Mouse (Mus musculus) embryo, embryonic 10 days (tissue): ENCODE data around the gene Tmod2.

Experiments used
- DNase-seq: peaks from one replicate; pipeline ENCODE4 v3.0.0-alpha.2; 2015; ENCODE audit warnings: low spot score

Gene Tmod2

GRCm38 (mm10) chr9:75600166-75600934, 10.8 kb downstream of the Tmod2 start:
- no peak for DNase-seq

- DNase-seq, result no peak
These were observed 11.8 kb downstream of the Tmod2 start for GRCm38 (mm10) chr9:75599191-75599841.

- no peak for DNase-seq
These were observed 13.5 kb downstream of the Tmod2 start for GRCm38 (mm10) chr9:75597596-75597995.

- DNase-seq, result no peak
These were observed 14.1 kb downstream of the Tmod2 start for GRCm38 (mm10) chr9:75597036-75597435.

- DNase-seq, result peak; percentile 18
These were observed 17.6 kb downstream of the Tmod2 start for GRCm38 (mm10) chr9:75593481-75593880.

- DNase-seq, result no peak
These were observed 21.0 kb downstream of the Tmod2 start for GRCm38 (mm10) chr9:75589850-75590790.

- DNase-seq, result peak; percentile 64
These were observed 29.3 kb downstream of the Tmod2 start for GRCm38 (mm10) chr9:75581694-75582350.

- no peak for DNase-seq
These were observed 31.8 kb downstream of the Tmod2 start for GRCm38 (mm10) chr9:75579321-75579720.

- DNase-seq, result no peak
These were observed 39.8 kb downstream of the Tmod2 start for GRCm38 (mm10) chr9:75571036-75571942.

- DNase-seq, result no peak
These were observed 42.7 kb downstream of the Tmod2 start for GRCm38 (mm10) chr9:75568399-75568798.

- DNase-seq, result no peak
These were observed 46.2 kb downstream of the Tmod2 start for GRCm38 (mm10) chr9:75564892-75565291.

GRCm38 (mm10) chr9:75563622-75564021, 47.5 kb downstream of the Tmod2 start:
- no peak for DNase-seq

- DNase-seq, result peak; percentile 24
These were observed 47.9 kb downstream of the Tmod2 start for GRCm38 (mm10) chr9:75563176-75563575.

- no peak for DNase-seq
These were observed 50.0 kb downstream of the Tmod2 start for GRCm38 (mm10) chr9:75561040-75561669.

- no peak for DNase-seq
These were observed 50.8 kb downstream of the Tmod2 start for GRCm38 (mm10) chr9:75560353-75560752.

- DNase-seq, result peak; percentile 97
These were observed 51.6 kb downstream of the Tmod2 start, which contains the start of gene Tmod3 for GRCm38 (mm10) chr9:75559512-75560012. Gene Tmod3 (minus strand): TSS chr9:75559657.

GRCm38 (mm10) chr9:75558812-75559511, 52.2 kb downstream of the Tmod2 start:
- DNase-seq, result peak; percentile 39

- DNase-seq, result no peak
These were observed 52.8 kb downstream of the Tmod2 start for GRCm38 (mm10) chr9:75558360-75558759.

- no peak for DNase-seq
These were observed 57.4 kb downstream of the Tmod2 start for GRCm38 (mm10) chr9:75553719-75554118.
